Mouse (Mus musculus): ENCODE measurements at regions not wholly inside any gene's neighbourhood (a gene's known extent, or its start where the extent isn't known, plus 50 kb on each side); places are given as distances from the start of the nearest gene placed in this dataset.

- TF ChIP-seq CTCF (IDR thresholded peaks at IDR 0.05 in 2 of 3, conservative IDR thresholded peaks at IDR 0.05 in 1 of 3; ENCODE audit: control insufficient read depth in 1 of 3, insufficient read depth in 1 of 3, low read depth in 2 of 3, low read length in 3 of 3, poor library complexity in 1 of 3, severe bottlenecking in 1 of 3) (no peak), POLR2A (IDR thresholded peaks at IDR 0.05; ENCODE audit: control insufficient read depth in 1 of 2, insufficient read depth in 1 of 2, low read depth in 1 of 2, low read length in 2 of 2, poor library complexity in 1 of 2) (no peak), SIN3A (IDR thresholded peaks at IDR 0.05; ENCODE audit: low read length) (no peak), TCF12 (IDR thresholded peaks at IDR 0.05; ENCODE audit: low read depth, low read length) (no peak), MAFK (IDR thresholded peaks at IDR 0.05; ENCODE audit: borderline replicate concordance, low read depth, low read length) (no peak), HCFC1 (IDR thresholded peaks at IDR 0.05; ENCODE audit: low read depth, low read length) (no peak), GABPA (IDR thresholded peaks at IDR 0.05; ENCODE audit: low read depth, low read length) (no peak), UBTF (IDR thresholded peaks at IDR 0.05; ENCODE audit: borderline replicate concordance, insufficient read depth, low read depth, low read length) (no peak), CHD2 (IDR thresholded peaks at IDR 0.05; ENCODE audit: low read length) (no peak), E2F4 (IDR thresholded peaks at IDR 0.05; ENCODE audit: borderline replicate concordance, low read depth, low read length) (no peak), ELF1 (IDR thresholded peaks at IDR 0.05; ENCODE audit: low read depth, low read length) (no peak), GATA1 (IDR thresholded peaks at IDR 0.05; ENCODE audit: low read depth, low read length) (no peak)
Measured at GRCm38 (mm10) chr10:37220434-37220833, 81.7 kb upstream of the Marcks start.
